Mouse (Mus musculus): ENCODE results near the gene Dgki.

DNA sequence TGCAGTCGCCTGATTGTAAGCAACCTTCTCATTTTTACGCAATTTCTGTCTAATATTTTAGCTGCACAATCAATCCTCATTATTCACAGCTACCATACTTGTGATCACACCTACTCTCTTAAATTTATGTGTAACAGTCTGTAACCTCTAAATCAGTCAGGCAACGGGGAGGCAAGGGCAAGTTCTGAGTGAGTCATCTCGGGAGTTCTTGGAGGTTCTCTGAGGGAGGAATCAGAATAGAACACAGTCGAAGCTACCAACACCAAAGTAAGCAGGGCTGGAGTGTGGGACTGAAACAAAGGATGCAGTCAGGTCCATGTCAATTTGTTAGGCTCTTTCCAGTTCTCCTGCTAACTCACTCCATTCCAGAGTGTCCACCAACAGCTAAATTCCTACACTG lies 17.9 kb upstream of the Dgki start:
- TF ChIP-seq CTCF (IDR thresholded peaks at IDR 0.05; ENCODE audit: extremely low read depth, insufficient read length, insufficient replicate concordance, low read depth, low read length) (no peak), POLR2A (IDR thresholded peaks at IDR 0.05; ENCODE audit: low read depth, low read length) (no peak)
